ENCODE assay signal across 12 mouse cellular contexts in the genomic region with DNA sequence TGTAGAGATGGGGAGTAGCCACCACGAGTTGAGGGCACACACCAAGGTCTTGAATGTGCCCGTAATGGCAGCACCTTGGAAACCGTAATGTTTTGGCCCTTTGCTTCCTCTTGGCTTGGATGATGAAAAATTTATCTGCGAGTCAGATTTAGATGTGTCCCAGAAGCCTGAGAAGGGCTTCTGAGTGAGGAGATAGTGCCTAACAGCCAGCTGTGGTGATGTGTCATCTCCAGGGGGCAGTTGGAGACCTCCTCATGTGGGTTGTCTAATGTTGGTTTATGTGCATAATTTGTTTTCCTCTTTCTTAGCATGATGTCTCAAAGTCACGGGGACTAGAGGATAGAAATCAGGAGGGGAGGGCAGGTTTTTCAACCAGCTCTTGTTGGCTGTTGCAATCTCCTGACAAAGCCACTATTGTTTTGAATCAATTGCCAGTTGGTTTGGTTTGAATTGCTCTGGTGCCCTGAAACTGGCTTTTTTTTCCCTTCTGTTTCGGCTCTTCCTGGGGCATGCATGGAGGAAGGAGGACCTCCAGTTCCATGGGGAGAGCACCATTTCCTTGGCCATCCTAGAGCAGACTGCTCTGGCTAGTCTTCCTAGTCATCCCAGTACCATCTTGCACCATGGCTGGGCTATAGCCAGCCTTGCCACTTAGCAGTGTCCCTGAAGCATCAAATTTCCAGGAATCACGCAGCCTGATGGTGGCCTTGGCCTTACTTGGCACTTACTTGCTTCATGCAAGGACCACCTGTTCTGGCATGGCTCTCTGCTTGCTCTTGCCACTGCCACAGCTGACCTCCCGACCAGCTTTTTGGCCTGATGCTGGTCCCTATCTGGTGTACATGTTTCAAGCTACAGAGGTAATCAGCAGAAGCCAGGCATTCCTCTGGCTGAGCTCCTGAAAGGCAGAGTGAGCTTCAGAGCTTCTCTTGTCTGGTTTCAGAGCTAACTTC. TPM values are rescaled to one million over a fixed set of nuclear protein-coding genes. Genes with fewer than 3 reads are reported as not detected.
DNase-seq lines count a peak whose midpoint lies in the region; ATAC-seq and TF ChIP-seq lines count a peak whose summit lies in the region.
"Had no signal": no experiment of that assay in that cellular context is flagged by ENCODE, and none has a peak within 500 bp of the region (broad histone marks: within the 10 kb centered on the region; RNA-seq: fewer than 3 reads in every experiment).

No protein-coding gene starts in this region.

- WGBS in heart, adult 2 months, result 40% methylated on average over 8 of the region's 8 CpGs
- WGBS in lung, postnatal 0 days, result 57% methylated on average over 8 of the region's 8 CpGs
- WGBS in neural tube, embryonic 15.5 days, result 54% methylated on average over 8 of the region's 8 CpGs
- WGBS in midbrain, embryonic 15.5 days, result 76% methylated on average over 8 of the region's 8 CpGs

- H3K4me3 ChIP-seq in heart, adult 2 months, result no peak overlapping the region
- H3K4me3 ChIP-seq in lung, postnatal 0 days (ENCODE audit: low read depth, low read length), result no peak overlapping the region
- H3K4me3 ChIP-seq in neural tube, embryonic 15.5 days (replicated peaks), result no peak overlapping the region
- no peak overlapping the region for H3K4me3 ChIP-seq in midbrain, embryonic 15.5 days
- H3K4me3 ChIP-seq: forebrain, embryonic 10.5 days had no signal

- no peaks in the 10 kb centered on the region for H3K27me3 ChIP-seq in heart, adult 2 months (ENCODE audit: control insufficient read depth, insufficient read depth, low read length)
- no peaks in the 10 kb centered on the region for H3K27me3 ChIP-seq in lung, postnatal 0 days (replicated peaks; ENCODE audit: insufficient read depth, low read length)
- no peaks in the 10 kb centered on the region for H3K27me3 ChIP-seq in neural tube, embryonic 15.5 days (replicated peaks)
- no peaks in the 10 kb centered on the region for H3K27me3 ChIP-seq in midbrain, embryonic 15.5 days (replicated peaks)
- H3K27me3 ChIP-seq: CH12.LX had no signal

- H3K79me2 ChIP-seq in heart, adult 2 months (replicated peaks; ENCODE audit: control insufficient read depth, insufficient read depth, low read length), result peaks cover 5% of the 10 kb centered on the region

- H3K27ac ChIP-seq in heart, adult 2 months, result peak overlapping the region; percentile 59
- H3K27ac ChIP-seq in lung, postnatal 0 days (ENCODE audit: low read length), result no peak overlapping the region
- H3K27ac ChIP-seq in neural tube, embryonic 15.5 days (replicated peaks), result peak overlapping the region; percentile 7; the same call in 1 of the 2 replicates
- H3K27ac ChIP-seq in midbrain, embryonic 15.5 days, result no peak overlapping the region
- H3K27ac ChIP-seq: forebrain, embryonic 10.5 days had no signal

- TF ChIP-seq POLR2A in heart, adult 2 months (IDR thresholded peaks at IDR 0.05; ENCODE audit: insufficient read depth, low read depth, low read length), result no peak

- H3K9me3 ChIP-seq in lung, postnatal 0 days (ENCODE audit: low read length), result no peaks in the 10 kb centered on the region
- H3K9me3 ChIP-seq in neural tube, embryonic 15.5 days (replicated peaks), result no peaks in the 10 kb centered on the region
- no peaks in the 10 kb centered on the region for H3K9me3 ChIP-seq in midbrain, embryonic 15.5 days
- H3K9me3 ChIP-seq: forebrain, embryonic 10.5 days had no signal

- no peak overlapping the region for H3K9ac ChIP-seq in heart, adult 2 months (ENCODE audit: low read depth, low read length)
- H3K9ac ChIP-seq in lung, postnatal 0 days (replicated peaks; ENCODE audit: low read depth), result no peak overlapping the region
- H3K9ac ChIP-seq in neural tube, embryonic 15.5 days (replicated peaks), result no peak overlapping the region
- H3K9ac ChIP-seq in midbrain, embryonic 15.5 days, result no peak overlapping the region

- H3K36me3 ChIP-seq in heart, adult 2 months (ENCODE audit: control insufficient read depth, insufficient read depth, low read length), result peaks cover 14% of the 10 kb centered on the region
- no peaks in the 10 kb centered on the region for H3K36me3 ChIP-seq in lung, postnatal 0 days (ENCODE audit: insufficient read depth, low read length)
- no peaks in the 10 kb centered on the region for H3K36me3 ChIP-seq in neural tube, embryonic 15.5 days
- H3K36me3 ChIP-seq in midbrain, embryonic 15.5 days (replicated peaks), result no peaks in the 10 kb centered on the region
- H3K36me3 ChIP-seq: forebrain, embryonic 10.5 days had no signal

- peak; percentile 26 for ATAC-seq in lung, postnatal 0 days
- ATAC-seq in neural tube, embryonic 15.5 days (ENCODE audit: low FRiP score), result no peak
- no peak for ATAC-seq in midbrain, embryonic 15.5 days (replicated peaks)

- H3K4me2 ChIP-seq in lung, postnatal 0 days (replicated peaks; ENCODE audit: low read depth, low read length), result no peak overlapping the region
- no peak overlapping the region for H3K4me2 ChIP-seq in neural tube, embryonic 15.5 days
- no peak overlapping the region for H3K4me2 ChIP-seq in midbrain, embryonic 15.5 days

- TF ChIP-seq EP300 in heart, adult 2 months (IDR thresholded peaks at IDR 0.05; ENCODE audit: insufficient read depth, low read depth, low read length), result peak; percentile 54; the same call in 1 of the 2 replicates
- no peak for TF ChIP-seq EP300 in lung, postnatal 0 days (IDR thresholded peaks at IDR 0.05)

- intact Hi-C loops in heart, adult 2 months (cut with DNase I), result loop anchor here (2.0 kb wide), 1 partner anchor 22 kb away; the partner anchor contains the start of gene Mlxip
- intact Hi-C loops in heart, postnatal 25 days (cut with DNase I), result no loop called here

- peaks cover 24% of the 10 kb centered on the region for H3K4me1 ChIP-seq in heart, adult 2 months (ENCODE audit: control insufficient read depth, insufficient read depth, low read length)
- peaks cover 15% of the 10 kb centered on the region; the same call in 1 of the 2 replicates for H3K4me1 ChIP-seq in lung, postnatal 0 days (ENCODE audit: insufficient read depth, low read depth, low read length)
- H3K4me1 ChIP-seq in neural tube, embryonic 15.5 days, result peaks cover 29% of the 10 kb centered on the region
- peaks cover 5% of the 10 kb centered on the region; the same call in 1 of the 2 replicates for H3K4me1 ChIP-seq in midbrain, embryonic 15.5 days

- no peak for TF ChIP-seq CTCF in heart, adult 2 months (IDR thresholded peaks at IDR 0.05)
- TF ChIP-seq CTCF in lung, postnatal 0 days (IDR thresholded peaks at IDR 0.05), result 0 out of 2 replicates have a peak, but pooled peaks have one; percentile 6

- peak in 1 of 2 experiments; percentile 51 for DNase-seq in heart, adult 2 months
- DNase-seq in heart, postnatal 25 days (ENCODE audit: low spot score), result no peak
- DNase-seq in lung, postnatal 0 days (ENCODE audit: low spot score), result no peak
- DNase-seq in lung, postnatal 10 days, result no peak
- peak; percentile 37 for DNase-seq in gastrocnemius, postnatal 10 days
- no peak for DNase-seq in urinary bladder, postnatal 10 days (ENCODE audit: low spot score)
- DNase-seq: right cerebral cortex, postnatal 4 days; thymus, postnatal 4 days had no signal

RNA-seq across cellular contexts. Expression of gene Mlxip, which starts 22.2 kb away (rescaled TPM):
- total RNA-seq in heart, adult 2 months (2021), result 10 to 100 TPM; 27.8 to 27.9 TPM
- 34.3 and 45.4 TPM in 2 replicates for polyA plus RNA-seq in heart, adult 2 months (2012; rRNA removed)
- total RNA-seq in heart, postnatal 25 days (2021), result 10 to 100 TPM; 23.0 to 25.7 TPM
- 11.2 and 11.5 TPM in 2 replicates for polyA plus RNA-seq in lung, postnatal 0 days (2015; fragmentation: Nextera tagmentation; extraction: Ambion mirVana)
- total RNA-seq in gastrocnemius, postnatal 10 days (2021), result 10 to 100 TPM; 57.4 to 57.6 TPM
- polyA plus RNA-seq in neural tube, embryonic 15.5 days (2015; fragmentation: Nextera tagmentation; extraction: Ambion mirVana), result 19.3 and 19.4 TPM in 2 replicates
- 18.6 and 21.1 TPM in 2 replicates for polyA plus RNA-seq in midbrain, embryonic 15.5 days (2015; fragmentation: Nextera tagmentation; extraction: Ambion mirVana)

Comparison
In these comparisons a context has a peak if more than half of its experiments do, and no peak if none do; other contexts are left out.
1. H3K27ac ChIP-seq: peak in heart, adult 2 months (single experiment) and neural tube, embryonic 15.5 days (single experiment); none in lung, postnatal 0 days (single experiment) and midbrain, embryonic 15.5 days (single experiment).